Mouse (Mus musculus) heart, postnatal 0 days (tissue): Measurements from ENCODE around the gene Tigd4. TPM values are rescaled to one million over a fixed set of nuclear protein-coding genes. Genes with fewer than 3 reads are reported as not detected.

Experiments
- ATAC-seq: fragments of 200-750 bp; cut with Nextera tagmentation; 2 replicates; pipeline ENCODE4 v1.8.0; 2017; ENCODE audit warnings: low read depth, moderate number of reproducible peaks, moderate library complexity; ENCODE audit not compliant: insufficient read depth
- DNase-seq: peaks from one replicate; pipeline ENCODE4 v3.0.0-alpha.2; 2016; ENCODE audit warnings: low spot score
- H3K27ac ChIP-seq: fragments of 300-500 bp; sonication (generic); 2 replicates; pipeline ENCODE4 v1.5.1; 2014; ENCODE audit warnings: low read depth, mild to moderate bottlenecking
- H3K27me3 ChIP-seq: fragments of 300-500 bp; sonication (generic); 2 replicates; pipeline ENCODE4 v1.6.1; 2014; ENCODE audit warnings: low read length, mixed read lengths; ENCODE audit not compliant: control insufficient read depth, insufficient read depth
- H3K36me3 ChIP-seq: fragments of 300-500 bp; sonication (generic); replicated peaks from 2 replicates; pipeline ENCODE4 v1.6.1; 2014; ENCODE audit warnings: low read length, mixed read lengths; ENCODE audit not compliant: control insufficient read depth, insufficient read depth
- H3K4me1 ChIP-seq: fragments of 300-500 bp; sonication (generic); 2 replicates; pipeline ENCODE4 v1.6.1; 2014; ENCODE audit warnings: antibody characterized with exemption; ENCODE audit not compliant: control insufficient read depth, insufficient read depth
- H3K4me2 ChIP-seq: fragments of 300-500 bp; sonication (generic); 2 replicates; pipeline ENCODE4 v1.6.1; 2014; ENCODE audit warnings: low read depth, mild to moderate bottlenecking, low read length, moderate library complexity
- H3K4me3 ChIP-seq: fragments of 300-500 bp; sonication (generic); 2 replicates; pipeline ENCODE4 v1.5.1; 2014; ENCODE audit warnings: low read depth, low read length
- H3K9ac ChIP-seq: fragments of 300-500 bp; sonication (generic); replicated peaks from 2 replicates; pipeline ENCODE4 v1.6.1; 2014; ENCODE audit warnings: low read depth, low read length, mixed read lengths
- H3K9me3 ChIP-seq: fragments of 300-500 bp; sonication (generic); replicated peaks from 2 replicates; pipeline ENCODE4 v1.6.1; 2016; ENCODE audit warnings: low read length; ENCODE audit not compliant: control insufficient read depth
- CTCF ChIP-seq: IDR thresholded peaks from 2 replicates; pipeline ENCODE4 v1.5.1; 2016; ENCODE audit warnings: antibody characterized with exemption, control low read depth, low read depth
- EP300 ChIP-seq: IDR thresholded peaks from 2 replicates; pipeline ENCODE4 v1.6.1; 2016; ENCODE audit warnings: antibody characterized with exemption, low read depth
- WGBS: fragments of 180-500 bp; shearing (Covaris S2); extraction: QIAGEN DNeasy Blood & Tissue Kit; methylation state at CpG from one replicate; pipeline ENCODE4 v1.1.7; 2014; 5-methylcytosine and 5-hydroxymethylcytosine counted together
- polyA plus RNA-seq: library from polyadenylated mRNA; unstranded; fragments of >200 nt; fragmentation: Nextera tagmentation; extraction: Ambion mirVana; gene quantifications from 2 replicates; pipeline ENCODE4 v1.2.1, GENCODE M21; 2015
- total RNA-seq: library from RNA; depleted of rRNA; stranded (reverse); fragments of >200 nt; gene quantifications from 2 replicates; pipeline ENCODE4 v1.2.3, GENCODE M21; 2014; ENCODE audit warnings: low replicate concordance

The Tigd4 gene
- total and polyA plus RNA-seq, 2 experiments from 2014 or later: 0.34 to 1.3 TPM

DNA sequence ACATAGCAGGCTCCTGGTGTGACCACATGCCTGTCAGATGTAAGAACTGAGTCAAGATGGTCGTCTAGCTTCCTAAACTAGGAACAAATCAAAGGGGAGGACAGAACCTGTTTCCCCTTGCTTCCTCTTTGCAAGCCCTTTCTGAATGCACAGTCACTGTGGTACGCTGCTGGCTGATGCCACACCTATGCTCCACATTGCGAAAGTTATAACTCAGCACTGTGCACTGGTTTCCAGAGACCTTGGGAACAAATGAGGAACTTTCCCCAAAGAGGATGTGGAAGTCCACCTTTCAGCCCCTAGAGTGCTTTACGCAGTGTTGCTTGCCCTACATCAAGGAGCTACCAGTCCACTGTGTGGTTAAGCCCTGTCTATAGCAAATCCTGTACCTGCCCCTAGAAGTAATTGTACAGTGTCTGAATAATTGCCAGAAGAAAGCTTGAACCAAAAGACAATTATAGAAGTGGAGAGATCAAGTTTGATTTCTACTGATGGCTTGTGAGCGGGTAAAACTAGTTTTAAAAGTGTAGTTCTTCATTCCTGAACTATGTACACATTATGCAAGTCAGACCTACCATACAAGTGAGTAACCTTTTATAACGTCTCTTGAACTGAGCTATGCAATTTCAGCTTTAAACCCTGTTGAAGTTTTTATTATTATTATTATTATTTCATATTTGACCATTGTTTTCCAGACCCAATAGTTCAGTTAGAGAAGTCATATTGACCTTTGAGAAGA lies 4.8 kb downstream of the Tigd4 start:
- Histone ChIP-seq H3K36me3 (no peaks in the 10 kb centered on the region), H3K4me1 (no peaks in the 10 kb centered on the region; the same call in 1 of the 2 replicates), H3K27me3 (no peaks in the 10 kb centered on the region), H3K9ac (no peak overlapping the region), H3K4me2 (no peak overlapping the region), H3K4me3 (no peak overlapping the region), H3K9me3 (no peaks in the 10 kb centered on the region), H3K27ac (no peak overlapping the region)
- 76% methylated on average over 6 of the region's 6 CpGs for WGBS
- ATAC-seq (no peak), DNase-seq (no peak)
- TF ChIP-seq CTCF: no peak
- no peak for TF ChIP-seq EP300

DNA sequence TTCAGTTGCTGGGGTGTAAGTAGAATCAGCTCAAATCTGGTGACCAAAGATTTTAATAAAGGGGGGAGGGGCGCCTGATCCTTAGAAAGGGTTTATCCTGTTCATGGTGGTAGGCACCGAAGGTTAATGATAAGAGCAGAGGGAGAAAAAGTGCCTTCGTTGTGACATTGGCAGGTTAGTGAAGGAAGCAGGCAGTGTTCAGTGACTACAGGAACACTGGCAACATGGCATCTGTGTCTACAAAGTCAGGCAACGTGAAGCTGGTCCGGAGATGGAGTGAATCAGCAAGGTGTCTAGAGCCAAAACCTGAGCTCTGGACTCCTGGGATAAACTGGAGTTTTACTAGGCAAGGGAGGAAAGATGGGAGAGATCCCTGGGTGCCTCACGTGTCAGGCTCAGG lies 5.4 kb downstream of the Tigd4 start:
- DNase-seq (no peak), ATAC-seq (no peak)
- no peaks in the 10 kb centered on the region for H3K9me3 ChIP-seq
- no peak overlapping the region for H3K4me3 ChIP-seq
- no peak overlapping the region for H3K4me2 ChIP-seq
- H3K9ac ChIP-seq: no peak overlapping the region
- no peaks in the 10 kb centered on the region for H3K27me3 ChIP-seq
- H3K36me3 ChIP-seq: no peaks in the 10 kb centered on the region
- H3K4me1 ChIP-seq: no peaks in the 10 kb centered on the region; the same call in 1 of the 2 replicates
- WGBS: 76% methylated on average over 6 of the region's 6 CpGs
- TF ChIP-seq CTCF (no peak), EP300 (no peak)
- no peak overlapping the region for H3K27ac ChIP-seq

- DNase-seq (no peak), ATAC-seq (no peak)
- Histone ChIP-seq H3K4me2 (no peak overlapping the region), H3K27me3 (no peaks in the 10 kb centered on the region), H3K9me3 (peaks cover 11% of the 10 kb centered on the region; the same call in 1 of the 2 replicates), H3K27ac (no peak overlapping the region), H3K4me1 (no peaks in the 10 kb centered on the region), H3K4me3 (no peak overlapping the region), H3K9ac (no peak overlapping the region), H3K36me3 (no peaks in the 10 kb centered on the region)
- 78% methylated on average over 9 of the region's 9 CpGs for WGBS
- TF ChIP-seq EP300: no peak
- TF ChIP-seq CTCF: no peak
These were observed 8.6 kb downstream of the Tigd4 start for GRCm38 (mm10) chr3:84601870-84602495.

DNA sequence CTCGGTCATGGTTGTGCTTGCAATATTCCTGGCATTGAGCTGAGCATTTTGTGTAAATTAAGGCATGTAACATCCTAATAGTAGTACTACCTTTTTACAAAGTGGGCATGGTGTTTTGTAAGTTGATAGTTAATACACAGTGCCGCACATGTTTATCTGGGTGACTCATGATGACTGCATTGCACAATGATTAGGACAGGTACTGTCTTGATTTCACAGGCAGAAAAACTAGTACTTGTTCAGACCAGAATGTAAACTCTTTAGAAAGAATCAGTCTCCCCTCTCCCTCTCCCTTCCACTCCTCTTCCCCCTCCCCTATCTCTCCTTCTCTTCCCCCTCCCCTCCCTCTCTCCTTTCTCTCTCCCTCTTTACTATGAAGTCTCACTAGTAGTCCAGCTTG lies 9.4 kb downstream of the Tigd4 start:
- ATAC-seq: no peak
- Histone ChIP-seq H3K27ac (no peak overlapping the region), H3K4me1 (no peaks in the 10 kb centered on the region), H3K4me3 (no peak overlapping the region), H3K9ac (no peak overlapping the region), H3K4me2 (no peak overlapping the region), H3K9me3 (peaks cover 11% of the 10 kb centered on the region; the same call in 1 of the 2 replicates), H3K27me3 (no peaks in the 10 kb centered on the region), H3K36me3 (no peaks in the 10 kb centered on the region)
- 84% methylated on average over 2 of the region's 2 CpGs for WGBS
- TF ChIP-seq EP300: no peak
- no peak for DNase-seq

- H3K4me1 ChIP-seq: no peaks in the 10 kb centered on the region
- H3K9me3 ChIP-seq: peaks cover 11% of the 10 kb centered on the region; the same call in 1 of the 2 replicates
- no peak for ATAC-seq
- H3K4me2 ChIP-seq: no peak overlapping the region
- DNase-seq: no peak
- no peak overlapping the region for H3K9ac ChIP-seq
- no peaks in the 10 kb centered on the region for H3K36me3 ChIP-seq
- no peak overlapping the region for H3K4me3 ChIP-seq
- no peaks in the 10 kb centered on the region for H3K27me3 ChIP-seq
- no peak overlapping the region for H3K27ac ChIP-seq
- no peak for TF ChIP-seq CTCF
- no peak for TF ChIP-seq EP300
- 46% methylated on average over 8 of the region's 9 CpGs for WGBS
These were observed 9.8 kb downstream of the Tigd4 start for GRCm38 (mm10) chr3:84603212-84603611.
